Mouse (Mus musculus): ENCODE measurements around the gene Wbp1.

DNA sequence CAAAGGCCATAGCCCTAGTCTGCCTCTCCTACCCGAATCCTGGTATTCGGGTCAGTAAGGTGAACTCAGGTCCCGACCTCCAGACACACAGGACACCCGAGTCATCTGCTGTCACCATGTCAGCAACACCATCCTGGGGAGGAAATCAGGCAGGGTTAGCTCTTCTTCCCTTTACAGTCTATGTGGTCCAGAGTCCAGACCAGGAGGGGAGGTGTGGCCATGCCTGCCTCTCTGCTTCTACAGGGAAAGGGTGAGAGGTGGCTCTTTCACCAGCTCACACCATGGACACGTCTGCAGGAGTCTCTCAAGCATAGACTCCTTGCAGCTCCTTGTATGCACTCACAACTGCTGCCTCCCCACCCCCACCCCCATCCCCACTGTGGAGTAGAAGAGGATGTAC lies 32.1 kb upstream of the Wbp1 start:
- TF ChIP-seq CTCF (IDR thresholded peaks at IDR 0.05; ENCODE audit: borderline replicate concordance, control insufficient read depth, extremely low read depth, insufficient read depth, low read length, poor library complexity): no peak
- TF ChIP-seq POLR2A (IDR thresholded peaks at IDR 0.05; ENCODE audit: control insufficient read depth, extremely low read depth, insufficient read depth, low read length, poor library complexity): no peak

Data from thymus, adult 2 months (tissue).